26 mouse cellular contexts compared by ENCODE assay signal in the genomic region with DNA sequence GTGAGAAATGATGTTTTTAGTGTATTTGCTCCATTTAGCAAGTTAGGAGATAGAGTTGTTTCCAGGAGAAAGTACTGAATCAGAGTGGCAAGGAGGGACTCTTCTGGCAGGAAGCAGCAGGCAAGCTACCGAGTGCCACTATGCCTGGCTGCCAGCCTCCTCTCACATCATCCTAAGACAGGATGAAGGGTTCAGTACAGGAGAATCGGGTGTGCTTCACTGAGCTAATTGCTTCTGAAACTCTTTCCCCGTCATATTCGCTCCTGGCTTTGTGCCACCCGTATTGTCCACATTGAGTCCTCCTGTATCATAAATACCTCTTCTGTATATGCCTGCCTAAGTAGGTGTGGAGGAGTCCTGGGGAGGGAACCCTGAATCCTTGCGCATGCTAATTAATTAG.
DNase-seq lines count a peak whose midpoint lies in the region; ATAC-seq and TF ChIP-seq lines count a peak whose summit lies in the region.
"Had no signal": no experiment of that assay in that cellular context is flagged by ENCODE, and none has a peak within 500 bp of the region (broad histone marks: within the 10 kb centered on the region; RNA-seq: fewer than 3 reads in every experiment).

No protein-coding gene starts in this region.

- DNase-seq in cerebellum, postnatal 10 days: peak; percentile 36 to 56
- no peak for DNase-seq in cerebellum, adult 11 months
- no peak for DNase-seq in kidney, adult 2 months
- DNase-seq in kidney, postnatal 4 days: no peak
- peak; percentile 87 for DNase-seq in brain, embryonic 14.5 days (ENCODE audit: low read depth)
- DNase-seq in retina, embryonic 14.5 days (ENCODE audit: low spot score): peak; percentile 33
- DNase-seq in gastrocnemius, adult 8-10 months (ENCODE audit: low spot score in 2 of 2): no peak
- DNase-seq: adrenal gland, postnatal 14 days; cerebellum, adult 2 months; gastrocnemius, adult 2 months; heart, postnatal 14 days; liver; lung, adult 2 months; lung, postnatal 10 days; thymus, adult 2 months; thymus, postnatal 36 days had no signal

- ATAC-seq in midbrain, embryonic 13.5 days: no peak
- ATAC-seq: intestine, embryonic 16.5 days; midbrain, embryonic 15.5 days had no signal

- no peaks in the 10 kb centered on the region for H3K36me3 ChIP-seq in kidney, adult 2 months (ENCODE audit: control insufficient read depth, insufficient read depth, low read length)
- H3K36me3 ChIP-seq in midbrain, embryonic 13.5 days: no peaks in the 10 kb centered on the region
- H3K36me3 ChIP-seq: hindbrain, embryonic 12.5 days; midbrain, embryonic 15.5 days; neural tube, embryonic 12.5 days had no signal

- TF ChIP-seq POLR2A in kidney, adult 2 months (IDR thresholded peaks at IDR 0.05; ENCODE audit: low read depth, low read length): no peak
- no peak for TF ChIP-seq POLR2A in brain, embryonic 14.5 days (IDR thresholded peaks at IDR 0.05; ENCODE audit: borderline replicate concordance, extremely low read depth, insufficient read depth, insufficient read length, poor library complexity, severe bottlenecking)

- TF ChIP-seq CTCF in kidney, adult 2 months (conservative IDR thresholded peaks at IDR 0.05; ENCODE audit: insufficient read depth, insufficient read length, low read depth, low read length): no peak
- no peak for TF ChIP-seq CTCF in brain, embryonic 14.5 days (IDR thresholded peaks at IDR 0.05; ENCODE audit: borderline replicate concordance, extremely low read depth, insufficient read depth, insufficient read length)

- no peaks in the 10 kb centered on the region; the same call in 1 of the 2 replicates for H3K4me1 ChIP-seq in kidney, adult 2 months (ENCODE audit: control insufficient read depth, insufficient read depth, low read length)
- no peaks in the 10 kb centered on the region for H3K4me1 ChIP-seq in midbrain, embryonic 13.5 days (replicated peaks)
- H3K4me1 ChIP-seq: embryonic facial prominence, embryonic 15.5 days; hindbrain, embryonic 12.5 days; midbrain, embryonic 15.5 days had no signal

- H3K4me2 ChIP-seq in midbrain, embryonic 13.5 days (replicated peaks): no peak overlapping the region
- H3K4me2 ChIP-seq: embryonic facial prominence, embryonic 15.5 days; hindbrain, embryonic 12.5 days; midbrain, embryonic 15.5 days; neural tube, embryonic 12.5 days had no signal

- peak overlapping the region; percentile 81; the same call in 1 of the 2 replicates for H3K27ac ChIP-seq in kidney, adult 2 months (ENCODE audit: insufficient read depth, low read depth, low read length)
- H3K27ac ChIP-seq in midbrain, embryonic 13.5 days: no peak overlapping the region
- H3K27ac ChIP-seq: embryonic facial prominence, embryonic 10.5 days; embryonic facial prominence, embryonic 15.5 days; gastrocnemius, adult 2 months; hindbrain, embryonic 12.5 days; liver, embryonic 14.5 days; macrophage; midbrain, embryonic 15.5 days; neural tube, embryonic 12.5 days had no signal

- 54% methylated on average over 6 of the region's 6 CpGs for WGBS in kidney, adult 2 months
- 68% methylated on average over 6 of the region's 6 CpGs for WGBS in midbrain, embryonic 13.5 days

- no peak overlapping the region for H3K4me3 ChIP-seq in kidney, adult 2 months (ENCODE audit: insufficient read depth, low read depth, low read length)
- no peak overlapping the region for H3K4me3 ChIP-seq in midbrain, embryonic 13.5 days (replicated peaks)
- H3K4me3 ChIP-seq: embryonic facial prominence, embryonic 10.5 days; embryonic facial prominence, embryonic 15.5 days; gastrocnemius, adult 2 months; hindbrain, embryonic 12.5 days; midbrain, embryonic 15.5 days; myocyte; neural tube, embryonic 12.5 days had no signal

- H3K27me3 ChIP-seq in kidney, adult 2 months (replicated peaks; ENCODE audit: control insufficient read depth, insufficient read depth, low read length): no peaks in the 10 kb centered on the region
- H3K27me3 ChIP-seq in midbrain, embryonic 13.5 days: no peaks in the 10 kb centered on the region
- H3K27me3 ChIP-seq: embryonic facial prominence, embryonic 15.5 days; hindbrain, embryonic 12.5 days; midbrain, embryonic 15.5 days had no signal

- no peak overlapping the region for H3K9ac ChIP-seq in midbrain, embryonic 13.5 days (replicated peaks)
- H3K9ac ChIP-seq: embryonic facial prominence, embryonic 15.5 days; hindbrain, embryonic 12.5 days; liver, embryonic 14.5 days; midbrain, embryonic 15.5 days; neural tube, embryonic 12.5 days had no signal

- no peaks in the 10 kb centered on the region for H3K9me3 ChIP-seq in midbrain, embryonic 13.5 days
- H3K9me3 ChIP-seq: embryonic facial prominence, embryonic 10.5 days; embryonic facial prominence, embryonic 15.5 days; hindbrain, embryonic 12.5 days; midbrain, embryonic 15.5 days; neural tube, embryonic 12.5 days had no signal

Comparison
In these comparisons a context has a peak if more than half of its experiments do, and no peak if none do; other contexts are left out.
1. DNase-seq: peak in cerebellum, postnatal 10 days (2 of 2), brain, embryonic 14.5 days (single experiment) and retina, embryonic 14.5 days (single experiment); none in cerebellum, adult 11 months (single experiment), kidney, adult 2 months (single experiment), kidney, postnatal 4 days (0 of 2) and gastrocnemius, adult 8-10 months (0 of 2).